ENCODE assay signal across 8 mouse cellular contexts in genomic region chr17:46704887-46705835, GRCm38 (mm10). TPM values are rescaled to one million over a fixed set of nuclear protein-coding genes. Genes with fewer than 3 reads are reported as not detected.
DNase-seq lines count a peak whose midpoint lies in the region; ATAC-seq and TF ChIP-seq lines count a peak whose summit lies in the region.

Gene Ppp2r5d (minus strand): TSS chr17:46705111.

- peak within 1 kb of the TSS; percentile 92 for H3K27ac ChIP-seq in embryonic facial prominence, embryonic 13.5 days
- H3K27ac ChIP-seq in kidney, adult 2 months (ENCODE audit: insufficient read depth, low read depth, low read length), result peak within 1 kb of the TSS; percentile 78
- peak within 1 kb of the TSS; percentile 93 for H3K27ac ChIP-seq in limb, embryonic 12.5 days
- H3K27ac ChIP-seq in midbrain, embryonic 15.5 days, result peak within 1 kb of the TSS; percentile 93
- H3K27ac ChIP-seq in spleen, adult 2 months (ENCODE audit: insufficient read depth, low read length), result peak within 1 kb of the TSS; percentile 74

- peak; percentile 98 for DNase-seq in 3134 (ENCODE audit: extremely low read depth, insufficient read length, low spot score)
- DNase-seq in adrenal gland, postnatal 36 days, result peak; percentile 96 to 97
- peak; percentile 99 for DNase-seq in heart, adult 18-20 months
- DNase-seq in kidney, adult 2 months, result peak; percentile 99
- peak; percentile 91 to 94 for DNase-seq in spleen, adult 2 months (ENCODE audit: low read depth in 1 of 2, low spot score in 2 of 2)

- H3K36me3 ChIP-seq in embryonic facial prominence, embryonic 13.5 days, result peaks cover 11% of the 10 kb centered on the region
- no peaks in the 10 kb centered on the region for H3K36me3 ChIP-seq in kidney, adult 2 months (ENCODE audit: control insufficient read depth, insufficient read depth, low read length)
- peaks cover 7% of the 10 kb centered on the region; the same call in 1 of the 2 replicates for H3K36me3 ChIP-seq in limb, embryonic 12.5 days
- no peaks in the 10 kb centered on the region for H3K36me3 ChIP-seq in midbrain, embryonic 15.5 days (replicated peaks)
- no peaks in the 10 kb centered on the region for H3K36me3 ChIP-seq in spleen, adult 2 months (ENCODE audit: control insufficient read depth, insufficient read depth, low read length)

- TF ChIP-seq POLR2A in kidney, adult 2 months (IDR thresholded peaks at IDR 0.05; ENCODE audit: low read depth, low read length), result peak; percentile 39
- peak; percentile 39 for TF ChIP-seq POLR2A in spleen, adult 2 months (IDR thresholded peaks at IDR 0.05; ENCODE audit: low read depth, low read length)

- peak; percentile 90 for ATAC-seq in embryonic facial prominence, embryonic 13.5 days (ENCODE audit: insufficient number of reproducible peaks, insufficient read depth, low FRiP score, low TSS enrichment, low read depth)
- ATAC-seq in limb, embryonic 12.5 days (ENCODE audit: insufficient number of reproducible peaks, insufficient read depth, low FRiP score, low TSS enrichment, low read depth), result peak; percentile 94
- ATAC-seq in midbrain, embryonic 15.5 days (replicated peaks), result peak; percentile 96

- H3K9me3 ChIP-seq in embryonic facial prominence, embryonic 13.5 days, result no peaks in the 10 kb centered on the region
- no peaks in the 10 kb centered on the region for H3K9me3 ChIP-seq in limb, embryonic 12.5 days
- H3K9me3 ChIP-seq in midbrain, embryonic 15.5 days, result no peaks in the 10 kb centered on the region

- no peak for TF ChIP-seq CTCF in kidney, adult 2 months (conservative IDR thresholded peaks at IDR 0.05; ENCODE audit: insufficient read depth, insufficient read length, low read depth, low read length)
- no peak for TF ChIP-seq CTCF in spleen, adult 2 months (IDR thresholded peaks at IDR 0.05; ENCODE audit: extremely low read depth, insufficient read depth, insufficient read length, insufficient replicate concordance)

- H3K9ac ChIP-seq in embryonic facial prominence, embryonic 13.5 days, result peak within 1 kb of the TSS; percentile 97
- peak within 1 kb of the TSS; percentile 91 for H3K9ac ChIP-seq in limb, embryonic 12.5 days (replicated peaks)
- peak within 1 kb of the TSS; percentile 98 for H3K9ac ChIP-seq in midbrain, embryonic 15.5 days

- H3K27me3 ChIP-seq in embryonic facial prominence, embryonic 13.5 days, result no peaks in the 10 kb centered on the region
- no peaks in the 10 kb centered on the region for H3K27me3 ChIP-seq in kidney, adult 2 months (replicated peaks; ENCODE audit: control insufficient read depth, insufficient read depth, low read length)
- no peaks in the 10 kb centered on the region for H3K27me3 ChIP-seq in limb, embryonic 12.5 days
- no peaks in the 10 kb centered on the region for H3K27me3 ChIP-seq in midbrain, embryonic 15.5 days (replicated peaks)
- no peaks in the 10 kb centered on the region for H3K27me3 ChIP-seq in spleen, adult 2 months (ENCODE audit: control insufficient read depth, insufficient read depth, low read length)

- H3K4me2 ChIP-seq in embryonic facial prominence, embryonic 13.5 days, result peak within 1 kb of the TSS; percentile 85
- peak within 1 kb of the TSS; percentile 87 for H3K4me2 ChIP-seq in limb, embryonic 12.5 days
- H3K4me2 ChIP-seq in midbrain, embryonic 15.5 days, result peak within 1 kb of the TSS; percentile 87

- peak within 1 kb of the TSS; percentile 94 for H3K4me3 ChIP-seq in embryonic facial prominence, embryonic 13.5 days
- H3K4me3 ChIP-seq in kidney, adult 2 months (ENCODE audit: insufficient read depth, low read depth, low read length), result peak within 1 kb of the TSS; percentile 76
- peak within 1 kb of the TSS; percentile 89 for H3K4me3 ChIP-seq in limb, embryonic 12.5 days (replicated peaks)
- peak within 1 kb of the TSS; percentile 79 for H3K4me3 ChIP-seq in midbrain, embryonic 15.5 days
- peak within 1 kb of the TSS; percentile 90 for H3K4me3 ChIP-seq in spleen, adult 2 months (ENCODE audit: extremely low read depth, insufficient read depth, insufficient read length)

- H3K4me1 ChIP-seq in embryonic facial prominence, embryonic 13.5 days, result peaks cover 32% of the 10 kb centered on the region
- peaks cover 3% of the 10 kb centered on the region; the same call in 1 of the 2 replicates for H3K4me1 ChIP-seq in kidney, adult 2 months (ENCODE audit: control insufficient read depth, insufficient read depth, low read length)
- peaks cover 36% of the 10 kb centered on the region for H3K4me1 ChIP-seq in limb, embryonic 12.5 days (replicated peaks)
- peaks cover 42% of the 10 kb centered on the region for H3K4me1 ChIP-seq in midbrain, embryonic 15.5 days
- H3K4me1 ChIP-seq in spleen, adult 2 months (ENCODE audit: control insufficient read depth, insufficient read depth, insufficient read length), result peaks cover 5% of the 10 kb centered on the region; the same call in 1 of the 2 replicates

- WGBS in embryonic facial prominence, embryonic 13.5 days, result under 1% methylated on average over 48 of the region's 48 CpGs
- WGBS in kidney, adult 2 months, result under 1% methylated on average over 48 of the region's 48 CpGs
- 1% methylated on average over 48 of the region's 48 CpGs for WGBS in limb, embryonic 12.5 days
- under 1% methylated on average over 48 of the region's 48 CpGs for WGBS in midbrain, embryonic 15.5 days
- under 1% methylated on average over 48 of the region's 48 CpGs for WGBS in spleen, adult 2 months

RNA-seq across cellular contexts. Expression of gene Ppp2r5d, which starts in this region (rescaled TPM):
- total RNA-seq in adrenal gland, postnatal 36 days (2021), result 10 to 100 TPM; 40.9 to 46.1 TPM
- polyA plus RNA-seq in embryonic facial prominence, embryonic 13.5 days (2015; fragmentation: Nextera tagmentation; extraction: Ambion mirVana), result 85.8 and 100 TPM in 2 replicates
- total RNA-seq in heart, adult 18-20 months (2021), result 10 to 100 TPM; 29.0 to 30.0 TPM
- 37.2 and 38.9 TPM in 2 replicates for polyA plus RNA-seq in kidney, adult 2 months (2012; rRNA removed)
- polyA plus RNA-seq in limb, embryonic 12.5 days (2016; fragmentation: Nextera tagmentation; extraction: Ambion mirVana), result 108 and 117 TPM in 2 replicates
- polyA plus RNA-seq in midbrain, embryonic 15.5 days (2015; fragmentation: Nextera tagmentation; extraction: Ambion mirVana), result 103 and 112 TPM in 2 replicates
- 28.8 and 34.2 TPM in 2 replicates for polyA plus RNA-seq in spleen, adult 2 months (2012; rRNA removed)

Comparison
In these comparisons a context has a peak if more than half of its experiments do, and no peak if none do; other contexts are left out.
1. Peak in every context shown above with its lines: DNase-seq, ATAC-seq, H3K4me3 ChIP-seq and H3K27ac ChIP-seq.